Mouse (Mus musculus) kidney, postnatal 36 days (tissue): ENCODE measurements around the gene Tnfrsf12a.

ENCODE experiments used
- DNase-seq, 2 experiments: peaks; one replicate each; pipeline ENCODE4 v3.0.0; 2021 to 2022; ENCODE audit warnings: mixed read lengths in 2 of 2

Gene Tnfrsf12a

DNA sequence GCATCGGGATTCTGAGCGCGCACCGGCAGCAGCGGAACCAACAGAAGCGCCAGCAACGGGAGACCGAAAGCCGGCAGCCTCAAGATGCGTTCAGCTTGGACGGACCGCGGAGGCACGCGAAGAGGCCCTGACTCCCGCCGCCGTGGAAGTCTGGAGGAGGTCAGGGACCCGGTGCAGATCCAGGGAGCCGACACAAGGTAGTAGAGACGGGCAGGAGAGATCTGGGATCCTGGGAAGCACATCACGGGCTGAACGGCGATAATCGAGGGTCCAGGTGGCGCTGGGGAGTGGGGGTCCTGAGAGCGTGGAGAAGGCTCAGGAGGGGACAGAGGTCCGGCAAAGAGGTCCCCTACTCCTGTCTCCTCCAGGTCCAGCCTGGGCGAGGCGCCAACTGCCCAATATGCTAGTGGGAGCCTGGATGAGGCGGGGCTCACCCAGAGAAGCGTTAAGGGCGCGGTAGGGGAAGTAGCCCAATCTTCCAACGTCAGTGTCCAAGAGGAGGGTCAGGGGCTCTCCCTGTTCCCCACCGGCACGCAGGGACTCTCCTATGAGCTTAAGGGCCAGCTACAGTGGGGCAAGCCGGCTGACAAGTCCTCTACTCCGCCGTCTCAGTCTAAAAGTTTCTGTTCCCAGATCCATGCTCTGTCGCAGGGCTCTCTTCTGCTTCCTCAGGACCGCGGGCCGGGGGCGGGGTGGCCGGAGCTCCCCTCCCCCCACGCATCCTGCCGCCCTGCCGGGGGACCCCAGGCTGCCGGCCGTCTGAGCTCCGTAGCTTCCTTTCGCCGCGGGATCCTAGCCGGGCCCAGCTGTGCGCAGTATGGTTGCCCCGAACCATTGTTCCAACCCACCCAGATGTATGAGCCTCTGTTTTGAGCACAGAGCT, 32.4 kb downstream of the Tnfrsf12a start, which contains the start of gene Mmp25:
TSS of gene Mmp25 (minus strand) at position 665 of the 883 bp plus-strand sequence.
- DNase-seq = peak in 1 of 2 experiments; percentile 41

GRCm38 (mm10) chr17:23631241-23631640, 46.0 kb downstream of the Tnfrsf12a start:
- no peak for DNase-seq

- peak; percentile 60 to 88 for DNase-seq
These were observed 46.9 kb downstream of the Tnfrsf12a start for GRCm38 (mm10) chr17:23630195-23631020.

GRCm38 (mm10) chr17:23627813-23628212, 49.5 kb downstream of the Tnfrsf12a start:
- DNase-seq = no peak
